Mouse (Mus musculus) heart, adult 2 months (tissue): ENCODE data around the gene Gm10282.

ENCODE experiments used
- CTCF ChIP-seq: fragments of 200-600 bp; IDR thresholded peaks from 2 replicates; pipeline ENCODE4 v1.8.1; 2022; ENCODE audit warnings: antibody characterized with exemption, mild to moderate bottlenecking, moderate library complexity
- EP300 ChIP-seq: fragments of 200-500 bp; IDR thresholded peaks from 2 replicates; pipeline ENCODE4 v1.6.1; 2011; ENCODE audit warnings: low read depth, low read length, control low read depth; ENCODE audit not compliant: insufficient read depth

DNA sequence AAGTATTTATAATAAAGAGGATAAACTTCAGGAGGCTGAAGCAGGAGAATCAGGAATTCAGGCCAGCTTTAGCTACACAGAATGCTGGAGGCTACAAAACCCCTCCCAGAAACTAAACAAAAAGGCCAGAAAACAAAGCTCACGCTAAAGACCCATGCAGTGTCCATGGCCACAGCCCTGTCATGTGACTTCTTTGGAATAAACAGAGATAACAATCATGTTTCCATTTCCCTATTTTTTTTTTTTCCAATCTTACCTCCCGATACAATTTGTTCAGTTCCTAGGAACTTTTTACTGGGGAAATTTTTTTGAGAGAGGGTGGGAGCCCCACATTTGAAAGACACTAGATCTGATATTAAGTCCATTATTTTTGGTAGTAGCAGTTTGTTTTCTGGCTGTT lies 31.2 kb upstream of the Gm10282 start:
- no peak for TF ChIP-seq CTCF
- 0 out of 2 replicates have a peak, but pooled peaks have one; percentile 20 for TF ChIP-seq EP300
